Mouse (Mus musculus): ENCODE results near the gene Smox. TPM values are rescaled to one million over a fixed set of nuclear protein-coding genes. Genes with fewer than 3 reads are reported as not detected.

Gene Smox
- polyA plus RNA-seq, 2 experiments = 37.9 to 68.8 TPM

- ATAC-seq (ENCODE audit: low FRiP score, low read depth) (no peak), DNase-seq (ENCODE audit: low spot score) (no peak)
- Histone ChIP-seq H3K27me3 (ENCODE audit: control insufficient read depth, insufficient read depth, low read length) (no peaks in the 10 kb centered on the region), H3K4me1 (ENCODE audit: control insufficient read depth, insufficient read depth, low read length) (no peaks in the 10 kb centered on the region), H3K9me3 (ENCODE audit: control insufficient read depth, low read length) (no peaks in the 10 kb centered on the region), H3K36me3 (ENCODE audit: control insufficient read depth, insufficient read depth, low read length) (peaks cover 47% of the 10 kb centered on the region), H3K4me3 (replicated peaks; ENCODE audit: low read length) (no peak overlapping the region), H3K4me2 (replicated peaks; ENCODE audit: low read depth, low read length, severe bottlenecking) (no peak overlapping the region), H3K9ac (ENCODE audit: low read depth, low read length, severe bottlenecking) (no peak overlapping the region), H3K27ac (replicated peaks; ENCODE audit: low read depth, low read length) (no peak overlapping the region)
- TF ChIP-seq POLR2A (IDR thresholded peaks at IDR 0.05; ENCODE audit: borderline replicate concordance, extremely low read depth, insufficient read depth, insufficient read length) = no peak
- 97% methylated on average over 19 of the region's 19 CpGs for WGBS
These were observed 29.4 kb downstream of the Smox start for GRCm38 (mm10) chr2:131520743-131521142.

GRCm38 (mm10) chr2:131527061-131527460 lies 35.8 kb downstream of the Smox start:
- 54% methylated on average over 3 of the region's 3 CpGs for WGBS
- Histone ChIP-seq H3K4me3 (replicated peaks; ENCODE audit: low read length) (no peak overlapping the region), H3K4me2 (replicated peaks; ENCODE audit: low read depth, low read length, severe bottlenecking) (no peak overlapping the region), H3K9ac (ENCODE audit: low read depth, low read length, severe bottlenecking) (no peak overlapping the region), H3K4me1 (ENCODE audit: control insufficient read depth, insufficient read depth, low read length) (no peaks in the 10 kb centered on the region), H3K9me3 (ENCODE audit: control insufficient read depth, low read length) (no peaks in the 10 kb centered on the region), H3K27ac (replicated peaks; ENCODE audit: low read depth, low read length) (no peak overlapping the region), H3K36me3 (ENCODE audit: control insufficient read depth, insufficient read depth, low read length) (peaks cover 19% of the 10 kb centered on the region), H3K27me3 (ENCODE audit: control insufficient read depth, insufficient read depth, low read length) (no peaks in the 10 kb centered on the region)
- ATAC-seq (ENCODE audit: low FRiP score, low read depth) (no peak), DNase-seq (ENCODE audit: low spot score) (no peak)
- TF ChIP-seq POLR2A (IDR thresholded peaks at IDR 0.05; ENCODE audit: borderline replicate concordance, extremely low read depth, insufficient read depth, insufficient read length) = no peak

GRCm38 (mm10) chr2:131529898-131530622 lies 38.8 kb downstream of the Smox start:
- WGBS = 36% methylated on average over 11 of the region's 11 CpGs
- Histone ChIP-seq H3K4me2 (replicated peaks; ENCODE audit: low read depth, low read length, severe bottlenecking) (no peak overlapping the region), H3K9me3 (ENCODE audit: control insufficient read depth, low read length) (no peaks in the 10 kb centered on the region), H3K36me3 (ENCODE audit: control insufficient read depth, insufficient read depth, low read length) (peaks cover 8% of the 10 kb centered on the region), H3K9ac (ENCODE audit: low read depth, low read length, severe bottlenecking) (no peak overlapping the region), H3K27ac (replicated peaks; ENCODE audit: low read depth, low read length) (no peak overlapping the region), H3K4me1 (ENCODE audit: control insufficient read depth, insufficient read depth, low read length) (no peaks in the 10 kb centered on the region), H3K4me3 (replicated peaks; ENCODE audit: low read length) (no peak overlapping the region), H3K27me3 (ENCODE audit: control insufficient read depth, insufficient read depth, low read length) (no peaks in the 10 kb centered on the region)
- DNase-seq (ENCODE audit: low spot score) = peak; percentile 88
- peak; percentile 66 for ATAC-seq (ENCODE audit: low FRiP score, low read depth)
- TF ChIP-seq POLR2A (IDR thresholded peaks at IDR 0.05; ENCODE audit: borderline replicate concordance, extremely low read depth, insufficient read depth, insufficient read length) = no peak

GRCm38 (mm10) chr2:131530623-131531008 lies 39.3 kb downstream of the Smox start:
- H3K27ac ChIP-seq (replicated peaks; ENCODE audit: low read depth, low read length) = no peak overlapping the region
- DNase-seq (ENCODE audit: low spot score) (peak; percentile 39), ATAC-seq (ENCODE audit: low FRiP score, low read depth) (peak; percentile 34; the same call in 1 of the 2 replicates)
- TF ChIP-seq POLR2A (IDR thresholded peaks at IDR 0.05; ENCODE audit: borderline replicate concordance, extremely low read depth, insufficient read depth, insufficient read length) = no peak
- H3K4me2 ChIP-seq (replicated peaks; ENCODE audit: low read depth, low read length, severe bottlenecking) = no peak overlapping the region
- no peaks in the 10 kb centered on the region for H3K27me3 ChIP-seq (ENCODE audit: control insufficient read depth, insufficient read depth, low read length)
- 27% methylated on average over 9 of the region's 9 CpGs for WGBS
- H3K4me1 ChIP-seq (ENCODE audit: control insufficient read depth, insufficient read depth, low read length) = no peaks in the 10 kb centered on the region
- H3K9me3 ChIP-seq (ENCODE audit: control insufficient read depth, low read length) = no peaks in the 10 kb centered on the region
- H3K36me3 ChIP-seq (ENCODE audit: control insufficient read depth, insufficient read depth, low read length) = peaks cover 3% of the 10 kb centered on the region
- no peak overlapping the region for H3K4me3 ChIP-seq (replicated peaks; ENCODE audit: low read length)
- H3K9ac ChIP-seq (ENCODE audit: low read depth, low read length, severe bottlenecking) = no peak overlapping the region

- TF ChIP-seq POLR2A (IDR thresholded peaks at IDR 0.05; ENCODE audit: borderline replicate concordance, extremely low read depth, insufficient read depth, insufficient read length) = no peak
- no peaks in the 10 kb centered on the region for H3K9me3 ChIP-seq (ENCODE audit: control insufficient read depth, low read length)
- DNase-seq (ENCODE audit: low spot score) (no peak), ATAC-seq (ENCODE audit: low FRiP score, low read depth) (no peak)
- no peak overlapping the region for H3K9ac ChIP-seq (ENCODE audit: low read depth, low read length, severe bottlenecking)
- H3K4me2 ChIP-seq (replicated peaks; ENCODE audit: low read depth, low read length, severe bottlenecking) = no peak overlapping the region
- 71% methylated on average over 7 of the region's 7 CpGs for WGBS
- no peaks in the 10 kb centered on the region for H3K4me1 ChIP-seq (ENCODE audit: control insufficient read depth, insufficient read depth, low read length)
- no peaks in the 10 kb centered on the region for H3K36me3 ChIP-seq (ENCODE audit: control insufficient read depth, insufficient read depth, low read length)
- no peak overlapping the region for H3K27ac ChIP-seq (replicated peaks; ENCODE audit: low read depth, low read length)
- no peak overlapping the region for H3K4me3 ChIP-seq (replicated peaks; ENCODE audit: low read length)
- no peaks in the 10 kb centered on the region for H3K27me3 ChIP-seq (ENCODE audit: control insufficient read depth, insufficient read depth, low read length)
These were observed 40.0 kb downstream of the Smox start for GRCm38 (mm10) chr2:131531271-131531670.
